Mouse (Mus musculus) myocyte (in vitro differentiated cells): ENCODE results near the gene Dnm2.

Experiments
- E2F4 ChIP-seq: IDR thresholded peaks from one replicate; pipeline ENCODE4 v1.6.1; 2011; ENCODE audit warnings: mild to moderate bottlenecking, control low read depth, moderate library complexity; ENCODE audit not compliant: insufficient read depth
- MAX ChIP-seq: IDR thresholded peaks from one replicate; pipeline ENCODE4 v1.6.1; 2011; ENCODE audit warnings: low read depth, mild to moderate bottlenecking, control low read depth
- MYOD1 ChIP-seq, 3 experiments: IDR thresholded peaks; one replicate each; pipeline ENCODE4 v1.6.1; 2011; ENCODE audit warnings: control low read depth in 2 of 3, low read depth in 2 of 3, mild to moderate bottlenecking in 2 of 3, moderate library complexity in 1 of 3; ENCODE audit not compliant: insufficient read length in 2 of 3, control insufficient read depth in 1 of 3
- POLR2A ChIP-seq: IDR thresholded peaks from one replicate; pipeline ENCODE4 v1.6.1; 2011; ENCODE audit warnings: low read depth, mild to moderate bottlenecking, control low read depth, moderate library complexity; ENCODE audit not compliant: insufficient read length
- POLR2AphosphoS2 ChIP-seq: IDR thresholded peaks from one replicate; pipeline ENCODE4 v1.6.1; 2011; ENCODE audit warnings: low read depth, control low read depth; ENCODE audit not compliant: insufficient read length
- TCF12 ChIP-seq: IDR thresholded peaks from one replicate; pipeline ENCODE4 v1.6.1; 2011; ENCODE audit warnings: mild to moderate bottlenecking, control low read depth; ENCODE audit not compliant: poor library complexity, insufficient read depth, severe bottlenecking
- USF1 ChIP-seq: IDR thresholded peaks from one replicate; pipeline ENCODE4 v1.6.1; 2011; ENCODE audit warnings: low read depth, mild to moderate bottlenecking, control low read depth, moderate library complexity

DNA sequence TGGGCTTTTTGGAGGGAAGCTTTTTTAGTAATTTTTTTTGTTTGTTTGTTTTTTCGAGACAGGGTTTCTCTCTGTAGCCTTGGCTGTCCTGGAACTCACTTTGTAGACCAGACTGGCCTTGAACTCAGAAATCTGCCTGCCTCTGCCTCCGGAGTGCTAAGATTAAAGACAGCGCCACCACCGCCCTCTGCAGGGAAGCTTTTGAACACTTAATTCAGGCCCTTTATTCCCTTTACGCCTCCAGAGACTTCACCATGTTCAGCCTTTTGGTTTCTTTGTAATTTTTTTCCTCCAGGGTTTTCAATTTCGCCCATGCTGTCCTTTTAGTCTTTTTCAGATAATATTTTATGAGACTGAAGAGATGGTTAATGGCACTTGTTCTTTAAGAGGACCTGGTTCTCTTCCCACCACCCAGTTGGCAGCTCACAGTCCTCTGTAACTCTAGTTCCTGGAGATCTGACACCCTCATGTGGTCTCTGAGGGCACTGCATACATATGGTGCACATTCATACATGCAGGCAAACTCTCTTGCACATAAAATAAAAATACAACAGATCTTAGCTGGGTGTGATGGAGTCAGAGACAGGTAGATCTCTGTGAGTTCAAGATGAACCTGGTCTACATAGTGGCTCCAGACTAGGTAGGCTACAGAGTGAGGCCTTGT is 20.5 kb downstream of the Dnm2 start:
- no peak for TF ChIP-seq POLR2A
- no peak for TF ChIP-seq POLR2AphosphoS2
- no peak for TF ChIP-seq TCF12
- TF ChIP-seq E2F4: no peak
- no peak for TF ChIP-seq MYOD1 (IDR thresholded peaks at IDR 0.05; ENCODE audit: control insufficient read depth in 1 of 3, insufficient read length in 2 of 3, low read depth in 2 of 3)
- no peak for TF ChIP-seq USF1
- no peak for TF ChIP-seq MAX
